ENCODE assay signal across 20 mouse cellular contexts in genomic region chr7:83074399-83074970, GRCm38 (mm10).
DNase-seq lines count a peak whose midpoint lies in the region; ATAC-seq lines count a peak whose summit lies in the region.
"Had no signal": no experiment of that assay in that cellular context is flagged by ENCODE, and none has a peak within 500 bp of the region (broad histone marks: within the 10 kb centered on the region; RNA-seq: fewer than 3 reads in every experiment).

No protein-coding gene starts in this region.

- H3K27ac ChIP-seq in forebrain, embryonic 16.5 days (ENCODE audit: low read length): peak overlapping the region; percentile 65
- H3K27ac ChIP-seq: embryonic facial prominence, embryonic 10.5 days; heart, embryonic 13.5 days; limb, embryonic 13.5 days had no signal

- no peaks in the 10 kb centered on the region for H3K27me3 ChIP-seq in forebrain, embryonic 16.5 days (replicated peaks; ENCODE audit: control insufficient read depth, insufficient read depth, low read length)
- H3K27me3 ChIP-seq: CH12.LX; heart, embryonic 13.5 days; limb, embryonic 13.5 days; megakaryocyte, embryonic 14.5 days had no signal

- no peak overlapping the region for H3K9ac ChIP-seq in forebrain, embryonic 16.5 days (replicated peaks; ENCODE audit: low read depth, low read length)
- H3K9ac ChIP-seq: heart, embryonic 13.5 days; limb, embryonic 13.5 days had no signal

- H3K4me1 ChIP-seq in forebrain, embryonic 16.5 days (replicated peaks; ENCODE audit: control insufficient read depth, insufficient read depth, low read length): peaks cover 18% of the 10 kb centered on the region

- H3K9me3 ChIP-seq in forebrain, embryonic 16.5 days (ENCODE audit: control insufficient read depth, low read length): no peaks in the 10 kb centered on the region
- H3K9me3 ChIP-seq: embryonic facial prominence, embryonic 10.5 days; heart, embryonic 13.5 days; limb, embryonic 13.5 days had no signal

- DNase-seq in cerebellum, postnatal 10 days: peak; percentile 30 to 36
- DNase-seq in cerebellum, adult 11-12 months: no peak
- peak; percentile 21 for DNase-seq in layer of hippocampus, adult 11-12 months (ENCODE audit: low spot score)
- DNase-seq in layer of hippocampus, adult 9-10 months (ENCODE audit: low spot score): no peak
- DNase-seq in B cell, adult 2 months: no peak
- DNase-seq: adrenal gland, postnatal 25 days; cerebellum, postnatal 25 days; gastrocnemius, postnatal 14 days; heart, postnatal 4 days; kidney, adult 11 months; kidney, postnatal 25 days; retina, postnatal 1 day had no signal

- WGBS in forebrain, embryonic 16.5 days: 46% methylated on average over 15 of the region's 15 CpGs

- no peaks in the 10 kb centered on the region for H3K36me3 ChIP-seq in forebrain, embryonic 16.5 days (ENCODE audit: control insufficient read depth, insufficient read depth)
- H3K36me3 ChIP-seq: embryonic facial prominence, embryonic 10.5 days; heart, embryonic 13.5 days; limb, embryonic 13.5 days had no signal

- no peak overlapping the region; the same call in 1 of the 2 replicates for H3K4me3 ChIP-seq in forebrain, embryonic 16.5 days (replicated peaks; ENCODE audit: low read length)
- H3K4me3 ChIP-seq: embryonic facial prominence, embryonic 10.5 days; heart, embryonic 13.5 days; limb, embryonic 13.5 days had no signal

- H3K4me2 ChIP-seq in forebrain, embryonic 16.5 days (ENCODE audit: low read length): peak overlapping the region; percentile 38
- H3K4me2 ChIP-seq: heart, embryonic 13.5 days; limb, embryonic 13.5 days had no signal

- ATAC-seq in forebrain, embryonic 16.5 days: peak; percentile 90
- ATAC-seq in megakaryocyte progenitor cell, adult 5-6 weeks (replicated peaks; ENCODE audit: poor library complexity): peak; percentile 14; the same call in 1 of the 2 replicates
- ATAC-seq in erythroid progenitor cell, adult 5-6 weeks (replicated peaks; ENCODE audit: low FRiP score, poor library complexity, severe bottlenecking): no peak

Comparison
In these comparisons a context has a peak if more than half of its experiments do, and no peak if none do; other contexts are left out.
1. DNase-seq: peak in cerebellum, postnatal 10 days (2 of 2) and layer of hippocampus, adult 11-12 months (single experiment); none in cerebellum, adult 11-12 months (single experiment), layer of hippocampus, adult 9-10 months (single experiment) and B cell, adult 2 months (0 of 2).